Mouse (Mus musculus) G1E (cell line): ENCODE results near the gene Bend7.

Experiments
- CTCF ChIP-seq: IDR thresholded peaks from 2 replicates; pipeline ENCODE4 v1.5.1; 2012; ENCODE audit warnings: low read depth, low read length, inconsistent platforms, mixed read lengths
- GATA1 ChIP-seq: IDR thresholded peaks from 2 replicates; pipeline ENCODE4 v1.6.1; 2012; ENCODE audit warnings: borderline replicate concordance, low read length, inconsistent platforms, mixed read lengths

GRCm38 (mm10) chr2:4785016-4785415 is 67.4 kb downstream of the Bend7 start:
- no peak for TF ChIP-seq CTCF
- no peak for TF ChIP-seq GATA1
